Mouse (Mus musculus) stomach, postnatal 0 days (tissue): ENCODE data around the gene Slc13a3.

Experiments used
- CTCF ChIP-seq: IDR thresholded peaks from 2 replicates; pipeline ENCODE4 v1.5.1; 2016; ENCODE audit warnings: antibody characterized with exemption, low read depth, mild to moderate bottlenecking, moderate library complexity
- EP300 ChIP-seq: optimal IDR thresholded peaks from 2 replicates; pipeline ENCODE3; 2016; ENCODE audit warnings: antibody characterized with exemption

DNA sequence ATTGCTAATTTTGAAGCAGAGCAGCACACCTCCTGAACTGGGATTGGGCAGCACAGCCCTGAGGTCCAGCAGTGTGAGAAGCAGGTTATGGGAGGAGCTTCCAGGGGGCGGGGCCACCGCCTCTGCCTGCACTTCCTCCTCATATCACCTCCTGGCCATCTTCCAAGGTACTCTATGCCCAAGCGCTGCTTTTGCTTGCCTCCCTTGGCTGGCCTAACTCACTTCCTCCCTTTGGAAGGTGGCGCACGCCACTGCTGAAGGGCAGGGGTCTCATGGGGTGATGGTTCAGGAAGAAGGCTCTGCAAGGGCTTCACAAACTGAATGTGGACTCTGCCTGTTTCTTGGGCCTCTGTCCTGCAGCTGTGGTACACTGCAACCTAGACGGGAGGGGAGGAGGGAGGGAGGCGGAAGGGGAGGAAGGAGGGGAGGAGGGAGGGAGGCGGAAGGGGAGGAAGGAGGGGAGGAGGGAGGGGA is 105.9 kb downstream of the Slc13a3 start:
- TF ChIP-seq CTCF: no peak
- no peak for TF ChIP-seq EP300
